Mouse (Mus musculus) hindbrain, embryonic 16.5 days (tissue): ENCODE measurements at regions not wholly inside any gene's neighbourhood (a gene's known extent, or its start where the extent isn't known, plus 50 kb on each side); places are given as distances from the start of the nearest gene placed in this dataset.

Experiments used
- ATAC-seq: fragments of 200-750 bp; cut with Nextera tagmentation; 2 replicates; pipeline ENCODE4 v1.8.0; 2017; ENCODE audit warnings: moderate TSS enrichment, moderate library complexity
- H3K27ac ChIP-seq: fragments of 300-500 bp; sonication (generic); 2 replicates; pipeline ENCODE4 v1.5.1; 2014; ENCODE audit warnings: low read depth, mild to moderate bottlenecking, control low read depth, low read length, moderate library complexity
- H3K27me3 ChIP-seq: fragments of 300-500 bp; sonication (generic); replicated peaks from 2 replicates; pipeline ENCODE4 v1.6.1; 2014; ENCODE audit warnings: low read length; ENCODE audit not compliant: control insufficient read depth, insufficient read depth
- H3K36me3 ChIP-seq: fragments of 300-500 bp; sonication (generic); 2 replicates; pipeline ENCODE4 v1.6.1; 2014; ENCODE audit warnings: mild to moderate bottlenecking, low read length, moderate library complexity, mixed read lengths; ENCODE audit not compliant: control insufficient read depth, insufficient read depth
- H3K4me1 ChIP-seq: fragments of 300-500 bp; sonication (generic); 2 replicates; pipeline ENCODE4 v1.6.1; 2014; ENCODE audit warnings: low read depth, low read length; ENCODE audit not compliant: control insufficient read depth, insufficient read depth
- H3K4me2 ChIP-seq: fragments of 300-500 bp; sonication (generic); 2 replicates; pipeline ENCODE4 v1.6.1; 2014; ENCODE audit warnings: mild to moderate bottlenecking, low read length, control low read depth, moderate library complexity
- H3K4me3 ChIP-seq: fragments of 300-500 bp; sonication (generic); 2 replicates; pipeline ENCODE4 v1.5.1; 2014; ENCODE audit warnings: mild to moderate bottlenecking, low read length, control low read depth, moderate library complexity
- H3K9ac ChIP-seq: fragments of 300-500 bp; sonication (generic); 2 replicates; pipeline ENCODE4 v1.6.1; 2014; ENCODE audit warnings: low read depth, mild to moderate bottlenecking, control low read depth, low read length, moderate library complexity
- H3K9me3 ChIP-seq: fragments of 300-500 bp; sonication (generic); 2 replicates; pipeline ENCODE4 v1.6.1; 2014; ENCODE audit warnings: mild to moderate bottlenecking, low read length, moderate library complexity; ENCODE audit not compliant: control insufficient read depth
- WGBS: fragments of 180-500 bp; shearing (Covaris S2); extraction: QIAGEN DNeasy Blood & Tissue Kit; methylation state at CpG from one replicate; pipeline ENCODE4 v1.1.7; 2014; 5-methylcytosine and 5-hydroxymethylcytosine counted together

DNA sequence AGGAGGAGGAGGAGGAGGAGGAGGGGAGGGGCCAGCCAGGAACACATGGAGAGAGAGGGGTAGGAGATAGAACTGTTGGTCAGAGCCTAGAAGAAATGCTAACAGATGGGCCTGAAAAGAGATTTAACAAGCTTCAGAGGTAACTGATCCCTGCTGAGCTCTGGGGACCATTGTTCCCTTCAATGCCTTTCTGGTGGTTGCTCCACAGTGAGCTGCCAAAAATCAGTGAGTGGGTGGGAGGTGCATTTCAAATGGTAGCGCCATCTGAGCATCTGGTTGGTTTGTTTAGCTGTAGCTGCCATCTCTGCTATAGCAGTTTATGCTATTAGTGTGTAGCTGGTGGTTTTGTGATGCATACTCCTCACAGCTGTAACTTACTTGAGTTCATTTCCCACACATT, 809.9 kb downstream of the Ets1 start:
- no peak overlapping the region for H3K4me2 ChIP-seq
- 50% methylated on average over 1 of the region's 1 CpGs for WGBS
- H3K36me3 ChIP-seq = no peaks in the 10 kb centered on the region
- H3K4me1 ChIP-seq = no peaks in the 10 kb centered on the region
- no peak overlapping the region for H3K4me3 ChIP-seq
- no peak overlapping the region for H3K9ac ChIP-seq
- ATAC-seq = no peak
- H3K9me3 ChIP-seq = no peaks in the 10 kb centered on the region
- H3K27ac ChIP-seq = no peak overlapping the region
- H3K27me3 ChIP-seq = no peaks in the 10 kb centered on the region

GRCm38 (mm10) chr9:33475106-33475505, 839.1 kb downstream of the Ets1 start:
- no peak overlapping the region for H3K4me3 ChIP-seq
- H3K9me3 ChIP-seq = no peaks in the 10 kb centered on the region
- WGBS = 76% methylated on average over 2 of the region's 2 CpGs
- H3K9ac ChIP-seq = no peak overlapping the region
- no peak overlapping the region for H3K4me2 ChIP-seq
- H3K27ac ChIP-seq = no peak overlapping the region
- H3K36me3 ChIP-seq = no peaks in the 10 kb centered on the region
- no peaks in the 10 kb centered on the region for H3K27me3 ChIP-seq
- ATAC-seq = no peak
- H3K4me1 ChIP-seq = no peaks in the 10 kb centered on the region

GRCm38 (mm10) chr9:33482845-33483540, 847.0 kb downstream of the Ets1 start:
- no peaks in the 10 kb centered on the region for H3K4me1 ChIP-seq
- ATAC-seq = no peak
- no peaks in the 10 kb centered on the region for H3K9me3 ChIP-seq
- WGBS = 65% methylated on average over 5 of the region's 5 CpGs
- no peak overlapping the region for H3K27ac ChIP-seq
- H3K4me2 ChIP-seq = no peak overlapping the region
- no peaks in the 10 kb centered on the region for H3K27me3 ChIP-seq
- no peak overlapping the region for H3K4me3 ChIP-seq
- H3K9ac ChIP-seq = no peak overlapping the region
- no peaks in the 10 kb centered on the region for H3K36me3 ChIP-seq

GRCm38 (mm10) chr9:33483541-33483846, 847.5 kb downstream of the Ets1 start:
- no peaks in the 10 kb centered on the region for H3K4me1 ChIP-seq
- ATAC-seq = no peak
- no peak overlapping the region for H3K9ac ChIP-seq
- H3K27me3 ChIP-seq = no peaks in the 10 kb centered on the region
- no peak overlapping the region for H3K27ac ChIP-seq
- H3K4me3 ChIP-seq = no peak overlapping the region
- no peaks in the 10 kb centered on the region for H3K9me3 ChIP-seq
- no peaks in the 10 kb centered on the region for H3K36me3 ChIP-seq
- H3K4me2 ChIP-seq = no peak overlapping the region
- 90% methylated on average over 2 of the region's 2 CpGs for WGBS

DNA sequence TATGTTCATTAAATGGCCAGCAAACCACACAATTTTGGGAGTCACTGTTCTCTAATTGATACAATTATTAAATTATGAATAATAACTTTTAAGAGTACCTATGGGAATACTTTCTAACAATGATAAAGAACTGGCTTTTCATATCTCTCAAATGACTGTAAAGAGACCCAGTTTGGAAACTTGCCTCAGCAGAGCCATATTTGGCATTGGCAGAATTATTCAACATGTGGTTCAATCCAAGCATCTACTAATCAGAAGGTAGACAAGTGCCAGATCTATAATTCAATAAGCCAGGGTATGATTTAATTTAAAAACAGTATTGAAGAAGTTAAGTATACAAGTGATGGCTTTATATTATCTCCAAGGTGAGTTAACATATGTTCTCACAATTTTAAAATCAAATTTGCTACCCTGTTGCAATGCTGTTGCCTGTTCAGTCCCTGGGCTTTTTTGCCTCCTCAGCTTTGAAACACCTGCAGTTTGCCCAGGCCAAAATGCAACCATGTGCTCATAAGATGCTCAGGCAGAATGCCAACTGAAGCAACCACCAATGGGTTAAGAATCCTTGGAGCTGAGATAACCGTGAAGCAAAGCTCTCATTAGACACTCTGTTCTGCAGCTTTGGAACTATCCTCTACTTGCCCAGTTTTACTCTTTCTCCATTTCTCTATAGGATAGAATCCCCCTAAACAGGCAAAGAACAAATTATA, 897.2 kb downstream of the Ets1 start:
- no peak overlapping the region for H3K9ac ChIP-seq
- ATAC-seq = no peak
- no peaks in the 10 kb centered on the region for H3K4me1 ChIP-seq
- no peaks in the 10 kb centered on the region for H3K27me3 ChIP-seq
- H3K27ac ChIP-seq = no peak overlapping the region
- 78% methylated on average over 1 of the region's 1 CpGs for WGBS
- no peaks in the 10 kb centered on the region for H3K36me3 ChIP-seq
- no peaks in the 10 kb centered on the region for H3K9me3 ChIP-seq
- no peak overlapping the region for H3K4me2 ChIP-seq
- no peak overlapping the region for H3K4me3 ChIP-seq

DNA sequence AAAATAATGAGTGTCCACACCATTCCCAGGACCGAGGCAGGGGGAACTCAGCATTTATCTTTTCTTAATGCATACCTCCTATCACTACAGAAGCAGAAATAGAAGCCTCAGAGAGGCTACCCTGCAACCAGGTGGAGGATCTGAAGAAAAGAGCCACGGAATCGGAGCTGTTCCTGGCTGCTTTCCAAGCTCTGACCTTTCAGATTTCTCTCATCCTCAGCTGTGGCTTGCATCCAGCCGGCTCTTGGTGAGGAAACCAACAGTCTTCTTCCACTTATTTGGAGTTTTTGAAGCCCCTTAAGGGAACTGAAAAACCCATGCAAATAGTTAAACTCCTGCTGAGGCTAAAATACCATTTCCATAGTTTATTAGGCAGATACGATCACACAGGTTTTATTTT, 907.3 kb downstream of the Ets1 start:
- ATAC-seq = no peak
- WGBS = 54% methylated on average over 5 of the region's 5 CpGs
- H3K27me3 ChIP-seq = no peaks in the 10 kb centered on the region

GRCm38 (mm10) chr9:33546126-33546737, 910.2 kb downstream of the Ets1 start:
- Histone ChIP-seq H3K9me3 (no peaks in the 10 kb centered on the region), H3K36me3 (no peaks in the 10 kb centered on the region), H3K9ac (no peak overlapping the region), H3K4me3 (no peak overlapping the region), H3K27ac (no peak overlapping the region), H3K4me1 (no peaks in the 10 kb centered on the region), H3K27me3 (no peaks in the 10 kb centered on the region), H3K4me2 (no peak overlapping the region)
- 59% methylated on average over 4 of the region's 4 CpGs for WGBS
- ATAC-seq = no peak

More for the DNA sequence above, 907.3 kb downstream of the Ets1 start:
- H3K9me3 ChIP-seq = no peaks in the 10 kb centered on the region
- no peak overlapping the region for H3K9ac ChIP-seq
- no peak overlapping the region for H3K4me3 ChIP-seq
- H3K4me1 ChIP-seq = no peaks in the 10 kb centered on the region
- no peaks in the 10 kb centered on the region for H3K36me3 ChIP-seq
- no peak overlapping the region for H3K27ac ChIP-seq
- no peak overlapping the region for H3K4me2 ChIP-seq

DNA sequence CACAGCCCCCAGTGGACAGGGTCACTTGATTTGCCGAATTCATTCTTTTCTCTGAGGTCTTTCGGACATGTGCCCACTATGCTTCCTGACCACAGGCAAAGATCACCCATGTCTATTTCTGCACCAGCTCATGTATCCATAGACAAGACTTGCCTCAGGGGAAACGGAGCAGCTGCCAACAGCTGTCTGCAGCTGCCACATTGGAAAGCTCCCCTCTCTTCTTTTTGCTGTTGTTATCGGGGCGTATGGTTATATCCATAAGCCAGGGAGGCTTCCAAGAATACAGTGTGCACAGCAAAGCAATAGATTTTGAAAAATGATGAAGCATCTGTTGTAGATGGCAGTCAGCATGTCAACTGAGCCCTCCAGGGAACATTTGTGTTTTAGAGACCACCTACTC, 913.4 kb downstream of the Ets1 start:
- WGBS = 86% methylated on average over 5 of the region's 5 CpGs
- Histone ChIP-seq H3K4me3 (no peak overlapping the region), H3K9ac (no peak overlapping the region), H3K4me1 (no peaks in the 10 kb centered on the region), H3K36me3 (no peaks in the 10 kb centered on the region), H3K27ac (no peak overlapping the region), H3K9me3 (no peaks in the 10 kb centered on the region), H3K4me2 (no peak overlapping the region), H3K27me3 (no peaks in the 10 kb centered on the region)
- ATAC-seq = no peak

DNA sequence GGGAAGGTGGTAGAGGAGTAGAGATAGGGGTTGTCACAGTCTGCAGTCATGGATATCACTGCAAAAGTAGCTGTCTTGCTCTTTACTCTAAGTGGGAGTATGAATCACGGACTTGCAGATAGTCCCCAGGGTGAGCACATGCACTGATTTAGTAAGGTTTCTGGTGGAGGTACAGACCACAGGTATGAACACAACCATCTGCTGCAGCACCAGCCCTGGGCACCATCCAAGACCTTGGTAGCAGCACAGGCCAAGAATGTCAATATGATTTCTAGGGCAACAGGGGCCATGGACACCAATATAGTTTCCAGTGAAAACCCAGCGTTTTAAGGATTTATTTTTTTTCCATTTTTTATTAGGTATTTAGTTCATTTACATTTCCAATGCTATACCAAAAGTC, 913.7 kb upstream of the Kirrel3 start:
- WGBS = 90% methylated on average over 2 of the region's 2 CpGs
- H3K9ac ChIP-seq = no peak overlapping the region
- no peaks in the 10 kb centered on the region for H3K27me3 ChIP-seq
- H3K4me3 ChIP-seq = no peak overlapping the region
- H3K4me1 ChIP-seq = no peaks in the 10 kb centered on the region
- no peak overlapping the region for H3K27ac ChIP-seq
- H3K36me3 ChIP-seq = no peaks in the 10 kb centered on the region
- H3K4me2 ChIP-seq = no peak overlapping the region
- H3K9me3 ChIP-seq = no peaks in the 10 kb centered on the region
- ATAC-seq = no peak
